Mouse (Mus musculus) erythroblast, adult 5-6 weeks (primary cell): Measurements from ENCODE around the gene A830018L16Rik. TPM values are rescaled to one million over a fixed set of nuclear protein-coding genes. Genes with fewer than 3 reads are reported as not detected.
"Not testable (repeated sequence)": the region's sequence is repeated elsewhere in the genome, so short reads cannot be mapped to it uniquely, and the experiment has no call there.

Experiments
- ATAC-seq: replicated peaks from 2 replicates; pipeline ENCODE4 v1.8.0; 2016; ENCODE audit warnings: moderate number of reproducible peaks, mild to moderate bottlenecking, moderate TSS enrichment, inconsistent platforms; ENCODE audit not compliant: poor library complexity, low FRiP score, severe bottlenecking
- total RNA-seq, 2 experiments: library from RNA; stranded (forward) in 1 of 2; stranded (reverse) in 1 of 2; fragments of 150-400 nt in 1 of 2; fragments of 200-764, 138-1000 nt in 1 of 2; gene quantifications; 2 replicates each; pipeline versions ENCODE4 v1.2.3 to v1.2.4; 2015 to 2017; ENCODE audit warnings: low replicate concordance in 2 of 2

Gene A830018L16Rik
- total RNA-seq (2015; ENCODE audit: low replicate concordance) (not detected in 2 replicates), total RNA-seq (2017; ENCODE audit: low replicate concordance) (0.26 TPM in 1 of 2 replicates, not detected in the other)

DNA sequence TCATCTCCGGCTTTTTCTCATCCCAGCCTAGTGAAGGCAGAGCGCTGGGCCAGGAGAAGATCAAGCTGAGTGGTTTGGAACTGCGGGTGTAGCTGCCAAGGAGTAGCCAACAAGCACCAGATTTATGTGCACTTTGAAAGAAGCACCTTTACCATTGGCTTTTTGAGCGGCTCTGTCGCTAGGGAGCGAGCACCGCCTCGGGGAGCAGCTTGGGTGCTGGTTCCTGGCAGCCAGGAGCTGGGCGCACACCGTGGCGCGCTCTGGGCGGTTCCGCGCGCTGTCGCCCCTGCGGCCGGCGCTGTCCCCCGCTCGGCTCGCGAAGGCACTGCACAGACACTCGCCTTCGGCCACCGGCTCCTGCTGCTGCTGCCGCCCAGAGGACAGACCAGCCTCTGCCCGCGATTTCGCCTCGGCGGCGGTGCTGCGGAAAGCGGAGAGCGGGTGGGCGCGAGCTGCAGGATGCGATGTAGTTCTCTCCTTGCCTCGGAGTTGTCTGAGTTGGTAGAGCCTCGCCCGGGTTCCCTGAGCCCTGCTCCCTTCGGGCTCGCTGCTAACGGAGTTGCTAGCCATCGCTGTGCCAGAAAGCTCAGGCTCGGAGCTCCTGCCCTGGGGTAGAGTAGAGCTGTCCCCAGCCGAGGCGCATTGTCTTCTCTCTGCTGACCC is at the start of gene A830018L16Rik:
Gene A830018L16Rik (plus strand): TSS at position 212 of the 663 bp plus-strand sequence.
- no peak for ATAC-seq

GRCm38 (mm10) chr1:11385846-11386245 is 28.1 kb upstream of the A830018L16Rik start:
- ATAC-seq = no peak

- no peak for ATAC-seq
Measured at GRCm38 (mm10) chr1:11395408-11395807, 18.5 kb upstream of the A830018L16Rik start.

DNA sequence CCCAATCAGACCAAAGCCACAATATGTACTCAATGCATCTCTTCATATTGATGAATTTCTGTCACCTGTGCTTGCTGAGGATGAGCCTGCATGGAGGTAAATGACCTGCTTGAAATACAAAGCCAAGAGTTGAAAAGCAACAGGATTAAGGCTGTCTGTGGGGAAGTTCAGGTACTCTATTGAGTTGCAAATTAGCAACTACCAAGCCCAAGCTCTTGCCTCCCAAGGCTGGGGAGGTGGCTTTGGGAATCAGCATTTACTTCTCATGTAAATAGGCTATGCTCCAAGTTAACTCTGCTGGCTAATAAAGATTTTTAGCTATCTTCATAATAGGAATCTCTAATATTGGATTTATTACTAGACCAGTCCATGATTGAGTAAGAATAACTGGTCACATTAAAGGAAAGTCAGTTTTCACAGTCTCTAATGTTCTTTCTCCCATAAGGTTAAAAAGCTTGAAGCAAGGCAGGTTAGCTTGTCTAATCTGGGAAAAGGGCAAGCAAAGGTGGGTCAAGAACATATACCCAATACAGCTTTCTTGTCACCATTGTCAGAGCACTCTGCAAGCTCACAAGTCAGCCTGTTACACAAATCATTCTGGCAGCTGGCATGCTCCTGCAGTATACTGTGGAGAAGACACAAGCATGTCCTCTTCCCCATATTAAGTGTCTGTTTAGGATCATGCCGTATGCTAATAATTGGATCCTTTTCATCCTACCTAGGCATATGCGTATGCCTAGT is 17.7 kb upstream of the A830018L16Rik start:
- no peak for ATAC-seq

- ATAC-seq = no peak
Measured at GRCm38 (mm10) chr1:11401159-11401558, 12.7 kb upstream of the A830018L16Rik start.

DNA sequence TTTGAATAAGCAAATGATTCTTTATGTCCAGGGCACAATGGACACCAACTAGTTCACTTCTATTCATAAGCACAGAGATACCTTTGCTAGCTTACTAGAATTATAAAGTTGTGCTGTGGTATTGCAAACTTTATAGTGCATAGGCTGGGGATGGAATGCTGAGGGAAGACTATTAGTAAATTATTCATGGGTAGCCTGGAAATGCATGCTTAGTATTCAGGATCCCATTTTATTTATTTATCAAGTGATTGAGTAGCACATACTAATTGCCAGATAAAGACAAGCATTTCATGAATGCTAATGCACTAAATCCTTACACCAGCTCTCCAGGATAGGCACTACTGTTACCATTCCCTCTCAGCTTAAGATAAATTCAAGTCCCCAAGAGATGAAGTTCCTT is 8.4 kb upstream of the A830018L16Rik start:
- no peak for ATAC-seq

- ATAC-seq = no peak
Measured at GRCm38 (mm10) chr1:11406026-11406425, 7.9 kb upstream of the A830018L16Rik start.

- no peak for ATAC-seq
Measured at GRCm38 (mm10) chr1:11414560-11414959, 655 bp downstream of the A830018L16Rik start.

DNA sequence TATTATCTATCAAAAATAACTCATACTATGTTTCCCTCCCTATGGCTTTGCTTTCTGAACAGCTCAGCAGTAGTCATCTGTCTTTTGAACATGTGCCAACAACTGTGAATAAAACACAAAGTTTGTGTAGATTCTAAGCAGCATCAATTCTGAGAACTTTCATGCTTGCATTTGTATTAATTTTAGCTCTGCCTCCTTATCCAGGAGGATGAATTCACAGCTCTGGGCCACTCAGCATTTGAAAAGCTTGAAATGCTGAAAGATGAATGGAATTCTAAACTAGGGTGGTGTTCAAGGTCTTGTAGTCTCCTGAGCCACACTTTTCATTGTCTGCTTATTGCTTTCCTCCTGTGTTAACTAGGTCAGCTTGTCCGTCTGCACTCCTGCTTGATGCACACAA is 13.4 kb downstream of the A830018L16Rik start:
- no peak for ATAC-seq

GRCm38 (mm10) chr1:11458353-11458752 is 44.4 kb downstream of the A830018L16Rik start:
- ATAC-seq = no peak

- ATAC-seq = no peak
Measured at GRCm38 (mm10) chr1:11466325-11466724, 52.4 kb downstream of the A830018L16Rik start.

- no peak for ATAC-seq
Measured at GRCm38 (mm10) chr1:11467065-11467643, 53.2 kb downstream of the A830018L16Rik start.

- no peak for ATAC-seq
Measured at GRCm38 (mm10) chr1:11492936-11493335, 79.0 kb downstream of the A830018L16Rik start.

GRCm38 (mm10) chr1:11501556-11501955 is 87.7 kb downstream of the A830018L16Rik start:
- no peak for ATAC-seq

DNA sequence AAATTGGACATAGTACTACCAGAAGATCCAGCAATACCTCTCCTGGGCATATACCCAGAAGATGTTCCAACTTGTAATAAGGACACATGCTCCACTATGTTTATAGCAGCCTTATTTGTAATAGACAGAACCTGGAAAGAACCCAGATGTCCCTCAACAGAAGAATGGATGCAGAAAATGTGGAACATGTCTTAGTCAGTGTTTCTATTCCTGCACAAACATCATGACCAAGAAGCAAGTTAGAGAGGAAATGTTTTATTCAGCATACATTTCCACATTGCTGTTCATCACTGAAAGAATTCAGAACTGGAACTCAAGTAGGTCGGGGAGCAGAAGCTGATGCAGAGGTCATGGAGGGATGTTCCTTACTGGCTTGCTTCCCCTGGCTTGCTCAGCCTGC is 135.9 kb downstream of the A830018L16Rik start:
- not testable (repeated sequence) for ATAC-seq

DNA sequence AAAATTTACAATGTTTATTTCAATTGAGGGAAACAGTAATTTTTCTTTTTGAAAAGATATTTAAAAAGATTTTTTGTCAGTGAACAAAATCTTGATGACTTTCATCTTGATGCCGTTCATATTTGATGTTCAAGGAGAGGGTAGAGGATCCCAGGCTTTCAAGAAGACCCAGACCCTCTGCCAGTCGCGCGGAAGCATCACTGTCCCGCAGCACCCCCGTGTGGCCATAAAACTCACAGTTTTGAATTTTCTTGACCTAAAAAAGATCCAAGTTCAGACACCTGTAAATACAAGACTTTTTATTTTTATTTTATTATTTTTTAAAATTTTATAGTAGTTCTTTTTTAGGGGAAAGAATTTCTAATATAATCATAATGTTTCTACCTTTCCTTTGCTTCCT is 151.4 kb downstream of the A830018L16Rik start:
- ATAC-seq = no peak

DNA sequence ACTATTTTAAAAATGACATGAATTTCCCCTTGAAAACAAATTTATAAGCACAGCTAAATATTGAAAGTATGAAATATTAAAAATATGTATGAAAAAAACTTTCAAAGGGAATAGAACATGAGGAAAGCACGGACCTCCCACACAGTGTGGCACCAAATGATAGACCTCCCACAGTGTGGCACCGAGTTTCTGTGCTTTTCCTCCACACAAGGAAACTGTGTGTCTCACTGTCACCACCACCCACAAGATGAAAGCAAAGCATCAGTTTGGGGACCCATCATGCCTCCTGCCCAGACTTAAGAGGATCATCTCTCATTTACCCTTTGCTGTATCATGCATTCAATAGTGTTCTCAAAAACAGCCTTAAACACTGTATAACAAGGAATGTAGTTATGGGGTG is 152.8 kb downstream of the A830018L16Rik start:
- ATAC-seq = no peak

- ATAC-seq = no peak
Measured at GRCm38 (mm10) chr1:11567300-11567885, 153.5 kb downstream of the A830018L16Rik start.

- no peak for ATAC-seq
Measured at GRCm38 (mm10) chr1:11570274-11570673, 156.4 kb downstream of the A830018L16Rik start.

GRCm38 (mm10) chr1:11573462-11573861 is 159.6 kb downstream of the A830018L16Rik start:
- ATAC-seq = no peak
